Mouse (Mus musculus) heart, postnatal 36 days (tissue): ENCODE results near the gene Bcl6. TPM values are rescaled to one million over a fixed set of nuclear protein-coding genes. Genes with fewer than 3 reads are reported as not detected.

Experiments
- DNase-seq, 2 experiments: peaks; one replicate each; pipeline ENCODE4 v3.0.0; 2021 to 2022
- intact Hi-C: fragments of 180-260 bp; cut with DNase I; formaldehyde crosslinking; loops from one replicate; pipeline ENCODE4 v1.15.1; 2025
- total RNA-seq, 2 experiments: library from RNA; stranded (reverse); gene quantifications; 2 replicates each; pipeline ENCODE4 v1.2.3; 2021

Gene Bcl6
- total RNA-seq = 10 to 100 TPM; 14.6 to 18.5 TPM

DNA sequence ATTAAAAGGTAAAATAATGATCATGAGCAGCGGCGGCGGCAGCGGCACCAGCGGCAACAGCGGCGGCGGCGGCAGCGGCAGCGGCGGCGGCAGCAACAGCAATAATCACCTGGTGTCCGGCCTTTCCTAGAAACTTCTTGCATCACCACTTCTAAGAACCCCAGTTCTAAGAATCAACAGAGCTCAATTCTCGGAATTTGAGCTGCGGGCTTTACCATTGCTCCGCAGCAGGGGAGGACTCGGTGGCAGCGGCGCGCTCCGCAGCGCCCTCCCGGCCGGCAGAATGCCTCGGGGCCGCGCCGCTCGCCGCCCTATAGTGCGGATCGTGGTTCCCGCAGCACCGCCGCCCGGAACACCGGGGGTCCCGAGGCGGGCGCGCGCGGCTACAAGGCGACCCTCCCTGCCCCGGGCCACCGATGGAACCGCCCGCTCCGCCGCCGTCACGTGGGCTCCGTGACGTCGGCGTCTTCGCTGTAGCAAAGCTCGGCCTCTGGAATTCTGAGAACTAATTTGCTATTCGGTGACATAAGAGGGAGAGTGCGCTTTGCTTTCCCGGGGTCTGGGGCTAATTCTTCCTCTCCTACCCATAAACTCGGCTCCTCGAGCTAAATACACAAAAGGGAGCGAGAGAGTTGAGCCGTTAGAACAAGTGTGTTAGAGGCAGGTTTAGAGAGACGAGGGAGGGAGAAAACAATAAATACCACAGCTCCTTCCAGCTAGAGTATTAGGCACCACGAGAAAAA is at the start of gene Bcl6, which contains the start of gene Gm37419:
Gene Bcl6 (minus strand): TSS at position 387 of the 743 bp plus-strand sequence.
Gene Gm37419 (plus strand): TSS at position 17 of the 743 bp plus-strand sequence.
- DNase-seq = peak; percentile 81 to 92
- intact Hi-C loops = loop anchor here (1.0 to 10.0 kb wide), 7 partner anchors 294 to 899 kb away; partner anchors contain the start of gene Lpp

DNA sequence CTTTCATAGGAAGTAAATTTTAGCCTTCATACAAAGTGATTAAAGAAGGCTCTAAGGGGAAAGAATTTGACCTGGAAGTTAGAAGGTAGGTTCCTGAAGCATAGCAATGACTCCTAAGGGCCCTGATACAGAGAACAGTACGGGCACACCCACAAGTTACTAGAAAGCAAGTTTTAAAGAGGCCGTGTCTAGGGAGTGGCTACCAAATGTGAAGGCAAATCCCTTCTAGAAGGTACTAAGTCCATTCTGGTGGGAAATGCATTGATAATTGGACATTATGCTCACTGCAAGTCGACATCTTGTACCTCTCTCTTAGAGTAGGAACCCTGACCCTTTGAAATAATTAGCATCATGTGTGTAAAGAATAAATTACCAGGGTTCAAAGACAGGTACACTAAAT is 47.7 kb upstream of the Bcl6 start:
- intact Hi-C loops = no loop called here
- no peak for DNase-seq

DNA sequence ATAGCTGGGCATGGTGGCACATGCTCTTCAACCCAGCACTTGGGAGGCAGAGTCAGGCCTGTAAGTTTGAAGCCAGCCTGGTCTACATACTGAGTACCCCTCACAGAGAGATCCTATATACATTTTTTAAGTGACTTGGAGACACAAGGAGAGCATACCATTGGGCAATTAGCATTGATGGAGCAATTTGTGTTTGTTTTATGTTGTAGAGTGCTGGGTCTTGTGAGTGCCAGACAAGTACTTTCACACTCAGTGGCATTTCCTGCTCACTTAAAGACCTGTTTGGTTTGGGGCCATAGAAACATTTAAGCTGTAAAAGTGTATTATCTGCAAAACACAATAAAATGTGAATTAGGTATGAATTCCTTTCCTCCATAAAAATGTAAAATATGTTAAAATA is 47.1 kb upstream of the Bcl6 start:
- no peak for DNase-seq
- intact Hi-C loops = no loop called here

DNA sequence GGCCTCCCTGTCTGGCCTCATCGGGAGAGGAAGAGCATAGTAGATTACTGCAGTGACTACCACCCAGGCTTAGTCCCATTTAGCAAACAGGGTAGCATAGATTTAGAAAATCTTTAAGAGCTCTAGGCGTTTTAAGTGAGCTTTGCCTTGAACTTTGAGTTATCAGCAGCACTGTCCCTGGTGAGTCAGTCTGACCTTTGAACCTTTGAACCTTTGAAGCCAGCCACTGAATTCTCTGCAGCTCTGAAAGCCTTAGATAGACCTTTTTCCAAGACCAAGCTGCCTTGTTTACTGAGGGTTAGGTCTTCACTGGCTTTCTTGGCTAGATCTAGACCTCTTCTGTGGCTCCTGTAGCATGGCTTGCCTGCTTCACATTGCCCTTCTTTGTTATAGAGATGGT is 45.8 kb upstream of the Bcl6 start:
- DNase-seq = no peak
- intact Hi-C loops = no loop called here

DNA sequence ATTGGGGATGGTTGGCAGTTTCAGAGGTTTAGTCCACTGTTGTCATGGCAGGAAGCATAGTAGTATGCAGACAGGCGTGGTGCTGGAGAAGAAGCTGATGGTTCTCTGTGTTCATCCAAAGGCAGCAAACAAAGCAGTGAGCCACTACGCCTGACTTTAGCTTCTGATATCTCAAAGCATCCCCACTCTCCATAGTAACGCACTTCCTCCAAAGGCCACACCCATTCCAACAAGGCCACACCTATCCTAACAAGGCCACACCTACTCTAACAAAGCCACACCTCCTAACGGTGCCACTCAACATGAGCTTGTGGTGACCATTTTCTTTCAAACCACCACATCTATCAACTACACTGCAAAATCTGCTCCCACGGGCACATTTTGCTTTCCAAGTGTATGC is 44.6 kb upstream of the Bcl6 start:
- intact Hi-C loops = no loop called here
- DNase-seq = no peak

DNA sequence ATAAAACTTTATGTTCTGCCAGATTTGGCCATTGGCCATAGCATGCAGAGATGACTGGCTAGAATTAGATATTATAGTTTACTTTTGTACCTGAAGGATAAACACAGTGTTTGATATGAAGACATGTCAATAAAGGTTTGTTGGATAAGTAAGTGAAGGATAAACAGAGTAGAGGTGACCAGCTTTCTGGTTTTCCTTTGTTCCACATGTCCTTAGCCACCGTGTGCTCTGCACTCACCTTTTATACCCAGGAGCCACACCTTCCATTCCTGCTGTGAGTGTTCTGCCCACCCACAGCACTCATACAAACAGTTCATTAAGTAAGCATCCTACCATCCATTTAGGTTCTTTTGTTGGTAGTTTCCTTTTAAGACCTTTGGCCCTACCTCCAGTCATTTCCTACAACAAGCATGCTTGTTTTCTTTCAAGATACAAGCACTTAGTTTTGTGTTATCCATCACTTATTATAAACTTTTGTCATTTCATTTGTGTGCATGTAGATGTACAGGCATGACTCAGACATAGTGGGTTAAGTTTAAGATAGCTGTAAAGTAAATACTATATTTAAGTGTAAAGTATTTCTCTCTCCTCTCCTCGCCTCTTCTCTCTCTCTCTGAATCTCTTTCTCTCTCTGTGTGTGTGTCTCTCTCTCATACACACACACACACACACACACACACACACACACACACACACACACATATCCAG is 41.5 kb upstream of the Bcl6 start:
- intact Hi-C loops = no loop called here
- DNase-seq = no peak

DNA sequence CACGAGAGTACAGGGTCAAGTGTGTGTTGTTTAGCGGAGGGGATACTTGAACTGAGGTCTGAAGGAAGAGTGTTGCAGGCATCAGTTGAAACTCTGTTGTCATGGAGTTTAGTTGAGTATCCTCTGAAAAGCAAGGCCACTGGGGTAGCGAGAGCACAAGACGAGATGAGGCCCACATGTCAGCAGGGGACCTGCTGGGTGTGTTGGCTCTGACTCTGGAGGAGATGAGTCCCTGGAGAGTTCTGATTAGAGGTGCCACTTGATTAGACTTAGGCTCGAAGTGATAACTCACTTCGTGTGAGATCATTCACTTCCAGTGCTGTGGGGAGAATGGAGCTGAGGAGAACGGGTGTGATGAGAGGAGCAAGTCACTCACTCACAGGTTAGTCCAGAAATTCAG is 36.8 kb upstream of the Bcl6 start:
- no peak for DNase-seq
- intact Hi-C loops = no loop called here

DNA sequence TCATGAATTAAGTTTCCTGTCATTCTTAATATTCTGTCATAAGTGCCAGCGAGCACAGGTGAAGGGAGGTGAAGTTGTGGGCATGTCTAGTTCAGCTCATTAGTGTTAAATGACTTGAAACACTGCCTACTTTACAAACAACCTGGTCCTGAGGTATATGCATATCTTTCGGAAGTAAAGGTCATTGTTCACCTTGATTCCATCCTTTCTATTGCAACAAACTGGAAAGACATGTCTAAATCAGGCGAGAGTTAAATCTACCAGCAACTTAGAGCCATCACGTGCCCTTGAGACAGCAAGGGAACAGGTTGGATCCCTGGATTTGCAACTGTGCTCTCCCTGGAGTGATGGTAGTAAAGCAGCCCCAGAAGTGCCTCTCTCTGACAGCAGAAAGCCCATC is 34.0 kb upstream of the Bcl6 start:
- no peak for DNase-seq
- intact Hi-C loops = no loop called here

DNA sequence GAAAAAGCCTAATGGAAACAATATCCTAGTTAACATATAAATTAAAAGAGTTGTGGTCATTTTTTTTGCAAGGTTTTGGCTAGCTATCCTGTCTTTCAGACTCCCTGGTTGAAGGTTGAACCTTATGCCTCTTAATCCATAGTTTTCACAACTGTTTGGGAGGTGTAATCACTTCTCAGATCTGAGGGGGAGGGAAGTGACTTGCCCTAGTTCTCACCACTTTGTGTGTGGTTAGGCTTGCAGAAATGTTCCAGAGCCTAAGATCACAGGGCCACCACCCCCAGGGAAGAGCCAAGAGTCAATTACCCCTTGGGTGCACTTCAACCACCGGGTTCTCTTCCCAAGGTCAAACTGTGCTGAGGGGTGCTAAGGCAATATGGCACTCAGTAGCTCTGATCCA is 33.1 kb upstream of the Bcl6 start:
- no peak for DNase-seq
- intact Hi-C loops = no loop called here

DNA sequence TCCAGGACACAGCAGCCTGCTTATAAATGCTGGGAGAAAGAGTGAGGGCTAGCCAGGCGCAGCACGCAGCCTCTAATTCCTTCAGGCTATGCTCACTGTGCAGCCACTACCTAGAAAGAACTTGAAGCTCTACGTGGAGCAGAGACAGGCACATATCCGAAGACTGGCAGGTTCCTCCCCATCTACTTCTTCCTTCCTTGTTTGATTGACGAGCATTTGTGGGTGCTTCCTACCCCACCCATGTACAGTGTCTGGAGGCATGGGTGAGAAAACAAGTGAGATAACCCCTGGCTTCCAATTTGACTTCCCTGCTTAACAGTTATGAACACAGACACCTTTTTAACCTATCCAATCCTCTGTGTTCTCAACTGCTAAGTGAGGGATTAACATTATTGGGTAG is 28.1 kb upstream of the Bcl6 start:
- intact Hi-C loops = no loop called here
- DNase-seq = no peak

DNA sequence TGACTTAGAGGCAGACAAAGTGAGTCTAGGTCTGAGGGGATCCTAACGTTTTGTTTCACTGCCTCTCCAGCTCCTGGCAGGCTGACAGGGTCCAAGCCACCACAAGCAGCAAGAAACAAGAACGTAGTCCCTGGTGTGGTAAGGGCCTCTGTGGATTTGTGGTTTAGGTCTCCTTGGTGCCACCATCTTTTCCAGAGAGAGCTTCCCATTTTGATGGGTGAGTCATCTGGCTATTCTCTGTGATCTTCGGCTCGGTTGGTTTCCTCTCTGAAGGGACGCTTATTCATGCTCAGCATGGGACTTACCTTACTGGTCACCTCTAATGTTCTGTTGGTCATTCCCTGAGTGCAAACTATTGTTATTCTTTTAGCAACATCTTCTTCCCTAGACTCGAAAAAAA is 27.6 kb upstream of the Bcl6 start:
- no peak for DNase-seq
- intact Hi-C loops = no loop called here

DNA sequence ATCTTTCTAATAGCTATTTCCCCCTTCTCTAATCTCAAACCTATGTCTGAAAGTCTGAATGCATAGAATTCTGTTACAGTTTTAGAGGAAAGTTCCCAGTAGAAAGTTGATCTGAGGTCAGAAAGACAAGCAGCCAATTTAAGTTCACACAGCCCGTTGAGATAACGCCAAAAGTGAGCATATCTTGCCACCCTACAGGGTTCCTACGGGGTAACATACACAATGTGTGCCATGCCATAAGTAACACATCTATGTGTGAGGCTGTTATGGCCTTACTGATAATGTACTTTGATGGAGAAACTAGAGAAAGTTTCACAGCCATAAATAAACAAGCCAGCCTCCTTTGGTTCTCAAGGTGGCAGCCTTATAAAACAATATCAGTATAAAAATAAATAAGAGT is 25.7 kb upstream of the Bcl6 start:
- intact Hi-C loops = no loop called here
- no peak for DNase-seq

DNA sequence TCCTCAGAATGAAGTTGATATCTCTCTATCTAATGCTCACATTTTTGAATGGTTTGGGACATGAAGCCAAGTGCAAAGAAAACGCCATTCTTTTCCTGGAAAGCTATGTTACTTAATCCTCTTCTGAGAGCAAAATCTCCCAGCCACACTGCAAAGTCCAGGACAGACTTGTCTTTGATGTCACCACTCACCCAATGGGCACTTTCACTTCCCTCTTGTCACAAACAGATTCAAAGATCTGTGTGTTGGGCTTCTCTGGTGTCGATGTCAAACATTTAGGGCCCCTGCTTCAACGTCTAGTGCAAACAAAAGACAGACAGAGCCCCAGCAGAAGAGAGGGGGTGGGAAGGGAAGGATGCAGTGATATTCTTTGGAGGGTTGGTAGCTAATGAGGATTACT is 23.4 kb upstream of the Bcl6 start:
- no peak for DNase-seq
- intact Hi-C loops = no loop called here

DNA sequence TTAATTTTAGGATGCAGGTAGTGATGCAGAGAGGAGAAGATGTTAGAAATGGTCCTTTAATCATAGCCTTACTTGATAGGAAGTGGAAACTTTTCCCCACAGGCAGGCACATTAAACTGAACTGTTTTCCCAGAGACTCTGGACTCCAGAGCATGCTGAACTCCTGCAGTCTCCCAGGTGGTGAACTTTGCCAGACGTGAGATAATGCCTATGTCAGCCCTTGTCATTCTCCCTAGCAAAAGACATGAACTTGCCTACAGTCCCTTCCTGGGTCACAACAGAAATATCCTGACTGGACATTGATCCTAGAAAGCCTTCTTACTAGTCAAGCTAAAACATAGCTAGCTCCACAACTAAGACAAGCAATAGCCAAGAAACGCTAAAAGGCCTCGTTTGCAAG is 22.7 kb upstream of the Bcl6 start:
- no peak for DNase-seq
- intact Hi-C loops = no loop called here

DNA sequence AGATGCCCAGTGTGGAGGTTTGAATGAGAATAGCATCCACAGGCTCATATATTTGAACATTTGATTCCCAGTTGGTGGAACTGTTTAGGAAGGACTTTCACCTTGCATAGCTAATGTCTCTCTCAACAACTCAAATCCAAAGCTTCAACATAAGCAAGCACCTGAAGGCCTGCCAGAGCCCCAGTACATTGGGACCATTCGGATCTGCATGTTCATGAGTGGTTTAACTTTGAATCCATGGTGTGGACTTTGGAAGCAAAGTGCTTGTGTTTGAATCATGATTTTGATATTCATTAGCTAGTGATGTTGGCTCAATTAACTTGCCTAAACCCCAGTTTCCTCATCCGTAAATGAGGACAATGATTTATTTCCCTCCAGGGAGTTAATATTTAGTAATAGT is 21.2 kb upstream of the Bcl6 start:
- intact Hi-C loops = no loop called here
- no peak for DNase-seq

DNA sequence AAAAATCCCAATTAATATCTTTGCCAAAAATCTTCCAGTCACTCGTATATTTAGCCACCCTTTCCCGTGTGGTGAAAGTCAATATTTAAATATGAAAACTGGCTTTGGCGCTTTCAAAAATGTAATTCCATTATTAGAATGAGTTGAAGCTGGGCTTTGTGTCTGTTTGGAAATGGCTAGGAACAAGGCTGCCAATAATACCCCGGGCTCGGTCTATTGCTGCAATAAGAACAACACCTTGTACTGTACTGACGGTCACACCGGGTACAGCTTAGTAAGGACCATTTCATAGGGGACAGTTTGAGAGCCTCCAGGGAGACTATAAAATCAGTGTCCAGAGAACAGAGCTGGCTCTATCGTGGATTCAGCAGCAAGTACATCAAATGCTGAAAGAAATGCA is 17.3 kb upstream of the Bcl6 start:
- no peak for DNase-seq
- intact Hi-C loops = no loop called here

DNA sequence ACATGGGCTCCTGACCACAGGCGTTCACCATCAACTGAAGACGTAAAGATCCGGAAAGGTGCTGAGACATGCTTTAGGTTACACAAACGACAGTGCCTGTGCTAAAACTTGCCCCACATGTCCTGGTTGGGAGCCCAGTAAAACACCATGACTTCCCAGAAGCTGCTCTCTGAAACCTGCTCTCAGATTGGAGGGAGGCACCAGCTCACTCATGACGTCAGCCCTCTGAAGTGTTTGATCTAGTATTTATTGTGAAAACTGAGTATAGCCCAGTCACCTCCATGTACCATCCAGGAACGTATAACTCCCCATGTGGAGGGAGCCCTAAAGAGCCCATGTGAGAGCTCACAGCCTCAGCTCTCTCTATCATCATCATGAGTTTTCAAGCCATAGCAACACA is 9.3 kb upstream of the Bcl6 start:
- DNase-seq = no peak
- intact Hi-C loops = no loop called here

DNA sequence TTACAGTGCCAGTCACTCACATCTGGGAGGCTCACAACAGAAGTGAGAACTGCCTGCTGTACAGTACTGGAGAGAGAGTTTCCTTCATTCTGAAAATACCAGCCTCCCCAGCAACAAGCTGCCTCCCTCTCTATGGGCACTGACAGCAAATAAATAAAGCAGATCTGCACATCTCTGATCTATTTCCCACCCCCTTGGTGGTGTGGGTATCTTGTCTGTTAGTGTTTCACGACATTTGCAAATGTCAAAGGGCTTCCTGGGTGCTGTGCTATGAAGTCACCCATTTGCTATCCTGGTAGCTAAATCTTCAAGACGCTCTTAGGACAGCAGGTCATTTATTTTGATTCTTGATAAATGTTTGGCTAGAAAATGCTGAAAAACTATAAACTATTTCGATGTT is 8.6 kb upstream of the Bcl6 start:
- DNase-seq = no peak
- intact Hi-C loops = no loop called here

DNA sequence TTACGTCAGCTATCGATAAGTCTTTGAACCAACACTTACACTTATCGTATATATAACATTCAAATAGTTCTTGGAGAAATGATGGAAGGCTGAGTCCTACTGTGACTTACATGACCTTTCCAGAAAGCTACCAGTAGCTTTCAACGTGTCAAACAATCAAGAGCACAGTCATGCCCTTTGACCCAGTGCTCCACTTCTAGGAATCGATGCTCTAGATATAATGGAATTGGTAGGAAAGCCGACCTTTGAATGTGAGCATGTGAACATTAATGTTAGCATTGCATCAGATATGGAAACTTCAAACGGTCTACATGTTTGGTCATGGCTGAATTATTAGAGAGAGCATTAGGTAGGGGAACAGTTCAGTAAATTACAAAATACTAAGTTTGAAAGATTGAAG is 7.7 kb upstream of the Bcl6 start:
- intact Hi-C loops = no loop called here
- DNase-seq = no peak

DNA sequence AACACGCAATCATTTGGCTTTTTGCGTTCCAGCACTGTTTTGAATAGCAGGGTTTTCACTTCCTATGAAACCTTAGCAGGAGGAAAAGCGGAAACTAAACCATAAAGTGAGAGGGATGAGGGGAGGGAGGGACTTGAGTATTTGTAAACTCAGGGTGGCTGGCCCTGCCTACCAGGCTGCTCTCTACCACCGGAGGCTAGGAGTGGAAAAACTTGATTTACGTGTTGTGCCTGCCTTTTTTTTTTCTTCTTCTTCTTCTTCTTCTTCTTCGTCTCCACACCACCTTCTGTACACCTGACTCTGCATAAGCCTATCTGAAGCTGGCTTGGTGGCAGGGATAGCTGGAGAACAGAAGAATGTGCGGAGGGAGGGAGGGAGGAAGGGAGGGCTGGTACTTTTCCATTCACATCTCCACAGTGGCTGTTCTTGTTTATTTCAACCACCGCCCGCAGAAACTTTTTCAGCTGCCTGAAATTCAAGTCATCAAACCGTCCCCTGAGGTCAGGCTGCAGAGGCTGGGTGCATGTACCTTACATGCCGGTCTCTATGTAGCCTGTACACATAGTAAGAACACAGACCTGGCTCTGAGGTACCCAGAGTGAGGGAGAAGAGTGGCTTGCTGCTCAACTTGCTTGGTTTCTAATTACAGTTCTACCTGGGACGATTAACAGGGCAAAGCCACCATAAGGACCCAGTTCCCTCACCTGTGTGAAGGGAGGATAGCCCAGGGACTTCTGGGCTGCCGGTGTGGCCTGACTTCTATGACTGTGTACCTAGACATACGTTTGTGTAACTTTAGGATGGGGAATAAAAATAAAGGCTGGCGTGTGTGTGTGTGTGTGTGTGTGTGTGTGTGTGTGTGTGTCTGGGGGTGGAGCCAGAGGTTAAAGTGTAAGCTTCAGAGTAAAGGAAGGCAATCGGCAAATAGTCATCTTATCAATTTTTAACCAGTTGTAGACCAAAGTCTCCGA is 5.0 kb upstream of the Bcl6 start:
- peak in 1 of 2 experiments; percentile 32 for DNase-seq
- intact Hi-C loops = loop anchor here (5.0 kb wide), 2 partner anchors 189 to 249 kb away; no protein-coding TSS in a partner anchor
